Mouse (Mus musculus): ENCODE measurements around the gene Rarg.

GRCm38 (mm10) chr15:102195373-102195772 lies 61.9 kb downstream of the Rarg start:
- TF ChIP-seq ZC3H11A (IDR thresholded peaks at IDR 0.05; ENCODE audit: borderline replicate concordance, low read depth, low read length): no peak
- no peak for TF ChIP-seq MAFK (IDR thresholded peaks at IDR 0.05; ENCODE audit: insufficient read depth, low read depth, low read length)

Data from ES-E14 (cell line).